Mouse (Mus musculus): ENCODE measurements at regions not wholly inside any gene's neighbourhood (a gene's known extent, or its start where the extent isn't known, plus 50 kb on each side); places are given as distances from the start of the nearest gene placed in this dataset.

DNA sequence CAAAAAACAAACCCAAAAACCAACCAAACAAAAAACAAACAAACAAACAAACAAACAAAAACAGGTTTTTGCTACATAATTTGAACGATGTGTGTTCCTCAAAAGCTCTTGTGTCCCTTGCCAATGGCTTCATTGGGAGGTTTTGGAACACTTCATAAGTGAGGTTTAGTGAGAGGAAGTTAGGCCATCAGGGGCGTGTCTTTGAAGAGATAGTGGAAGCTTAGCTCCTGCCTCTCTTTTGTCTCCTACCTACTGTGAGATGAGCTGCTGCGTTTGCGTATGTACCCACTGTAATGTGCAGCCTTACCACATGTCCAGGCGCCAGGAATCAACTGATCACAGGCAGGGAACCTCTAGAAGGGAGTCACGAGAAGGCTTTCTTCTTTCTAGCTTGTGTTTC, 107.3 kb upstream of the Slc4a7 start:
- 95% methylated on average over 6 of the region's 6 CpGs for WGBS
- H3K4me3 ChIP-seq (ENCODE audit: insufficient read depth, low read depth, low read length), result no peak overlapping the region
- H3K36me3 ChIP-seq (ENCODE audit: control insufficient read depth, insufficient read depth, low read length), result no peaks in the 10 kb centered on the region
- no peak for DNase-seq
- H3K27me3 ChIP-seq (replicated peaks; ENCODE audit: control insufficient read depth, insufficient read depth, low read length), result no peaks in the 10 kb centered on the region
- H3K4me1 ChIP-seq (ENCODE audit: control insufficient read depth, insufficient read depth, low read length), result no peaks in the 10 kb centered on the region
- no peak overlapping the region for H3K27ac ChIP-seq (ENCODE audit: insufficient read depth, low read depth, low read length)
- no peak for TF ChIP-seq POLR2A (IDR thresholded peaks at IDR 0.05; ENCODE audit: low read depth, low read length)
- TF ChIP-seq CTCF (conservative IDR thresholded peaks at IDR 0.05; ENCODE audit: insufficient read depth, insufficient read length, low read depth, low read length), result no peak

- no peak for DNase-seq
- 88% methylated on average over 3 of the region's 3 CpGs for WGBS
- Histone ChIP-seq H3K4me3 (ENCODE audit: insufficient read depth, low read depth, low read length) (no peak overlapping the region), H3K36me3 (ENCODE audit: control insufficient read depth, insufficient read depth, low read length) (no peaks in the 10 kb centered on the region), H3K27me3 (replicated peaks; ENCODE audit: control insufficient read depth, insufficient read depth, low read length) (no peaks in the 10 kb centered on the region), H3K4me1 (ENCODE audit: control insufficient read depth, insufficient read depth, low read length) (no peaks in the 10 kb centered on the region), H3K27ac (ENCODE audit: insufficient read depth, low read depth, low read length) (no peak overlapping the region)
- TF ChIP-seq POLR2A (IDR thresholded peaks at IDR 0.05; ENCODE audit: low read depth, low read length) (no peak), CTCF (conservative IDR thresholded peaks at IDR 0.05; ENCODE audit: insufficient read depth, insufficient read length, low read depth, low read length) (no peak)
These were observed 105.8 kb upstream of the Slc4a7 start for GRCm38 (mm10) chr14:14596057-14596809.

DNA sequence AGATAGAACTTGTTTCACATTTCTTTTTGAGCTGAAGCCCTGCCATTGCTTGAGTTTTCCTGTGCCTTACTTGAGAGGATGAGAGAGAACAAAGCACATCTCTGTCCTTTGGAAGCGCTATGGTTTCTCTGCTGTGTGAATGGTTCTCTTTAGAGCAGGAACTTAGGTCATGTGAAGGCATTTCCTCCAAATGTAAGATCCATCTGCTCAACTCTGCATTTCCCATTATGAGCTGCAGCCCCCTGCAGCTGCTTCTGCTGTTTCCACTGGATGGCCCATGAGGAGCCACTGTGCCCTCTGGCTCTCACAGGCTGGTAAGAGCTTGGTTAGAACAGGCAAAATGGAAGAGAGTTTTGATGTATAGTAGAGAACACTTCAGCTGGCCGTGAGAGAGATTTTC, 102.5 kb upstream of the Slc4a7 start:
- H3K36me3 ChIP-seq (ENCODE audit: control insufficient read depth, insufficient read depth, low read length), result no peaks in the 10 kb centered on the region
- WGBS, result 38% methylated on average over 2 of the region's 2 CpGs
- no peak overlapping the region for H3K27ac ChIP-seq (ENCODE audit: insufficient read depth, low read depth, low read length)
- TF ChIP-seq POLR2A (IDR thresholded peaks at IDR 0.05; ENCODE audit: low read depth, low read length) (no peak), CTCF (conservative IDR thresholded peaks at IDR 0.05; ENCODE audit: insufficient read depth, insufficient read length, low read depth, low read length) (no peak)
- no peak for DNase-seq
- no peaks in the 10 kb centered on the region for H3K4me1 ChIP-seq (ENCODE audit: control insufficient read depth, insufficient read depth, low read length)
- no peaks in the 10 kb centered on the region for H3K27me3 ChIP-seq (replicated peaks; ENCODE audit: control insufficient read depth, insufficient read depth, low read length)
- H3K4me3 ChIP-seq (ENCODE audit: insufficient read depth, low read depth, low read length), result no peak overlapping the region

- H3K27me3 ChIP-seq (replicated peaks; ENCODE audit: control insufficient read depth, insufficient read depth, low read length), result no peaks in the 10 kb centered on the region
- no peak for TF ChIP-seq CTCF (conservative IDR thresholded peaks at IDR 0.05; ENCODE audit: insufficient read depth, insufficient read length, low read depth, low read length)
- TF ChIP-seq POLR2A (IDR thresholded peaks at IDR 0.05; ENCODE audit: low read depth, low read length), result no peak
- no peak overlapping the region for H3K4me3 ChIP-seq (ENCODE audit: insufficient read depth, low read depth, low read length)
- no peak overlapping the region for H3K27ac ChIP-seq (ENCODE audit: insufficient read depth, low read depth, low read length)
- H3K36me3 ChIP-seq (ENCODE audit: control insufficient read depth, insufficient read depth, low read length), result no peaks in the 10 kb centered on the region
- 31% methylated on average over 6 of the region's 6 CpGs for WGBS
- no peaks in the 10 kb centered on the region for H3K4me1 ChIP-seq (ENCODE audit: control insufficient read depth, insufficient read depth, low read length)
- DNase-seq, result no peak
These were observed 102.1 kb upstream of the Slc4a7 start for GRCm38 (mm10) chr14:14599990-14600389.

DNA sequence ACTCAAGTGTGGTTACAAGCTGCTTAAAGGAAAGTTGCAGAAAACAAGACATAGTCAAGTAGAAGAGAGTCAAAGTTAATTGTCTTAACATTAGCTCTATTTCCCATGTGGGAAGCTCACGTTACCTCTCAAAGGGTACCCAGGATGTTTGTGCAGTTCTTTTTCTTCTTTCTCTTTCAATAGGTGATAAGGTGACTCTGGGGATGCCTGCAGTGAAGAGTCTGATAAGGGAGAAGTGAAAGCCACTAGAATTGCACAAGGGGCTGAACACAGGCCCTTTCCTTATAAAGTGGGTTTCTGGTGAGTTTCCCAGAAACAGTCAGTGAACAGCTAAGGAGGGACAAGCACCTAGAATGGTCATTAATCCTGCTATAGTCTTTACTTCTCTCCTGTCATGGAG, 98.6 kb upstream of the Slc4a7 start:
- Histone ChIP-seq H3K4me1 (ENCODE audit: control insufficient read depth, insufficient read depth, low read length) (no peaks in the 10 kb centered on the region), H3K4me3 (ENCODE audit: insufficient read depth, low read depth, low read length) (no peak overlapping the region), H3K36me3 (ENCODE audit: control insufficient read depth, insufficient read depth, low read length) (no peaks in the 10 kb centered on the region), H3K27me3 (replicated peaks; ENCODE audit: control insufficient read depth, insufficient read depth, low read length) (no peaks in the 10 kb centered on the region), H3K27ac (ENCODE audit: insufficient read depth, low read depth, low read length) (no peak overlapping the region)
- TF ChIP-seq CTCF (conservative IDR thresholded peaks at IDR 0.05; ENCODE audit: insufficient read depth, insufficient read length, low read depth, low read length) (no peak), POLR2A (IDR thresholded peaks at IDR 0.05; ENCODE audit: low read depth, low read length) (no peak)
- WGBS, result 74% methylated on average over 1 of the region's 1 CpGs
- DNase-seq, result no peak

DNA sequence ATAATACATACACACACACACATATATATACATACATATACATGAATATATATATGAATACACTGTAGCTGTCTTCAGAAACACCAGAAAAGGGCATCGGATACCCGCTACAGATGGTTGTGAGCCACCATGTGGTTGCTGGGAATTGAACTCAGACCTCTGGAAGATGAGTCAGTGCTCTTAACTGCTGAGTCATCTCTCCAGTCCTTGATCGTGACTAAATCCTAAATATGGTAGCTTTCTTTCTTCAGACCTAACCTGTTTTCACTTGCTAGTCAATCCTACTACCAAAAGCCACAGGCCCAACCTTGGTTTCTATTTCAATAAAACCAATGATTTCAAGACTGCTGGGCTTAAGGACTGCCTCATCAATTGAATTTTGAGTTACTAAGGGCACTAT, 95.0 kb upstream of the Slc4a7 start:
- no peak overlapping the region for H3K4me3 ChIP-seq (ENCODE audit: insufficient read depth, low read depth, low read length)
- DNase-seq, result no peak
- H3K36me3 ChIP-seq (ENCODE audit: control insufficient read depth, insufficient read depth, low read length), result no peaks in the 10 kb centered on the region
- no peaks in the 10 kb centered on the region for H3K4me1 ChIP-seq (ENCODE audit: control insufficient read depth, insufficient read depth, low read length)
- no peak overlapping the region for H3K27ac ChIP-seq (ENCODE audit: insufficient read depth, low read depth, low read length)
- no peaks in the 10 kb centered on the region for H3K27me3 ChIP-seq (replicated peaks; ENCODE audit: control insufficient read depth, insufficient read depth, low read length)
- no peak for TF ChIP-seq CTCF (conservative IDR thresholded peaks at IDR 0.05; ENCODE audit: insufficient read depth, insufficient read length, low read depth, low read length)
- TF ChIP-seq POLR2A (IDR thresholded peaks at IDR 0.05; ENCODE audit: low read depth, low read length), result no peak
- WGBS, result 93% methylated on average over 3 of the region's 3 CpGs

GRCm38 (mm10) chr14:14612245-14612644, 89.8 kb upstream of the Slc4a7 start:
- Histone ChIP-seq H3K27me3 (replicated peaks; ENCODE audit: control insufficient read depth, insufficient read depth, low read length) (no peaks in the 10 kb centered on the region), H3K4me3 (ENCODE audit: insufficient read depth, low read depth, low read length) (no peak overlapping the region), H3K27ac (ENCODE audit: insufficient read depth, low read depth, low read length) (no peak overlapping the region), H3K4me1 (ENCODE audit: control insufficient read depth, insufficient read depth, low read length) (no peaks in the 10 kb centered on the region), H3K36me3 (ENCODE audit: control insufficient read depth, insufficient read depth, low read length) (no peaks in the 10 kb centered on the region)
- DNase-seq, result peak; percentile 9
- WGBS, result 21% methylated on average over 3 of the region's 3 CpGs
- TF ChIP-seq CTCF (conservative IDR thresholded peaks at IDR 0.05; ENCODE audit: insufficient read depth, insufficient read length, low read depth, low read length) (no peak), POLR2A (IDR thresholded peaks at IDR 0.05; ENCODE audit: low read depth, low read length) (no peak)
